Mouse (Mus musculus) bone marrow macrophage, adult 2 months (primary cell): Measurements from ENCODE around the gene Lhfpl2.

Source experiments
- CTCF ChIP-seq: IDR thresholded peaks from 2 replicates; pipeline ENCODE4 v1.5.1; 2012; ENCODE audit warnings: low read depth, mild to moderate bottlenecking, low read length, moderate library complexity
- POLR2A ChIP-seq: IDR thresholded peaks from 2 replicates; pipeline ENCODE4 v1.6.1; 2012; ENCODE audit warnings: mild to moderate bottlenecking, low read depth, low read length, borderline replicate concordance

- TF ChIP-seq CTCF (no peak), POLR2A (no peak)
Measured at GRCm38 (mm10) chr13:94075181-94075580, 17.6 kb downstream of the Lhfpl2 start.
